Mouse (Mus musculus) olfactory bulb, adult 2 months (tissue): ENCODE data around the gene Fev.

Experiments
- CTCF ChIP-seq: fragments of 200-500 bp; IDR thresholded peaks from 2 replicates; pipeline ENCODE4 v1.5.1; 2012; ENCODE audit warnings: low read depth, mild to moderate bottlenecking, low read length, moderate library complexity; ENCODE audit not compliant: insufficient read depth
- POLR2A ChIP-seq: fragments of 200-500 bp; IDR thresholded peaks from 2 replicates; pipeline ENCODE4 v1.6.1; 2012; ENCODE audit warnings: mild to moderate bottlenecking, low read depth, low read length, moderate library complexity; ENCODE audit not compliant: insufficient read depth

GRCm38 (mm10) chr1:74924464-74924863, 39.2 kb upstream of the Fev start:
- TF ChIP-seq CTCF (no peak), POLR2A (no peak)
